Mouse (Mus musculus): Measurements from ENCODE around the gene Calr. TPM values are rescaled to one million over a fixed set of nuclear protein-coding genes. Genes with fewer than 3 reads are reported as not detected.

Gene Calr
- 687 TPM for polyA plus RNA-seq (2012; fragmentation: generic; extraction: Trizol)
- long read RNA-seq, experiment 1, transcript Calr-204 (5 exons, 943 nt), result minor isoform, 20 of 421 reads
- long read RNA-seq, experiment 1, transcript Calr-201 (9 exons, 2,184 nt), result major isoform, 253 of 421 reads
- long read RNA-seq, experiment 1, partial matches to known transcripts, result 130 of 421 reads
- long read RNA-seq, experiment 1, other reads (novel, unspliced or antisense), result 18 of 421 reads
- long read RNA-seq, experiment 2, transcript Calr-201 (9 exons, 2,184 nt), result major isoform, 1,881 of 1,933 reads
- long read RNA-seq, experiment 2, partial matches to known transcripts, result 26 of 1,933 reads
- long read RNA-seq, experiment 2, other reads (novel, unspliced or antisense), result 23 of 1,933 reads

DNA sequence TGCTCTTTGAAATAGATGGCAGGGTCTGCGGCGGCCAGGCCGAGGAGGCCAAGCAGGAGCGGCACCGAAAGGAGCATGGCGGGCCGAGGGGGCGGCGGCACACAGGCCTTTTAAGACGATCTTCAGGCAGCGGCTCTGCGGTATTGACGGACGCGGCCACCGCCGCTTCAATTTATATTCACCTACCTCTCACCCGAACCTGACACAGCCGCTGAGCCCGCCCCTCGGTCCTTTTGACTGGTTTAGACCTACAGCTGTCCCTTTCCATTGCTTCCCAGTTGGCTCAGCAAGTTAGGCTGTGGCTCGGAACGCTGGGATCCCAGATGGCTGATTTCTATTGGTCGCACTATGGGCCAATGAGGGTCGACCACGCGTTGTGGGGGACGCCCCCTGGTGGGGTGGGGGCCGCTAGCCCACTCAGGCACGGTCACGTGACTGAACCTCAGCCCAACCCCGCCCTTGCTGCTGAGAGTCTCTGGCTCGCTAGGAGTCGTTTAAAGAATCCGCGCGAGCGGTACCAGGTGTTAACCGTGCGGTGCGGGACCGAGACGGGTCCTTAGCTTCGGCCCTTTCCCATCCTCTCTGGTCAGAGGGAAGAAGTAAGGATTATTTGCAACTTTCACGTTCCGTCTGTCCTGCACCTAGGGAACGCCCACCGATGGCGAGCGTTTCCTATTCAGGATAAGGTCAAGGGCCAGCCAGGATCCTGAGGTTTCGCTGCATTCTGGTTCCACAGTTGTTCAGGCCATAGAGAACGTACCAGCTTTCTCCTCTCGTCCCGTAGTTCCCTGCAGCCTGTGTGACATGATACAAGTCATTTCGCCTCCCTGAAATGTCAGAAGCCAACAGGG is at the start of gene Calr:
TSS of gene Calr (minus strand) at position 213 of the 851 bp plus-strand sequence.
- Histone ChIP-seq H3ac (ENCODE audit: control insufficient read depth, insufficient read length, low read depth) (peak within 1 kb of the TSS; percentile 88), H3K36me3 (ENCODE audit: control insufficient read depth, insufficient read depth) (peaks cover 40% of the 10 kb centered on the region), H3K27me3 (ENCODE audit: control insufficient read depth, insufficient read depth, insufficient read length) (no peaks in the 10 kb centered on the region), H3K79me2 (ENCODE audit: control insufficient read depth, insufficient read depth) (peaks cover 42% of the 10 kb centered on the region), H3K79me3 (ENCODE audit: low read depth) (peaks cover 27% of the 10 kb centered on the region), H3K4me3 (ENCODE audit: insufficient read depth, poor library complexity, severe bottlenecking) (peak within 1 kb of the TSS; percentile 97)
- TF ChIP-seq USF1 (IDR thresholded peaks at IDR 0.05; ENCODE audit: low read depth) (peak; percentile 98), MAX (IDR thresholded peaks at IDR 0.05) (peak; percentile 59), CTCF (IDR thresholded peaks at IDR 0.05; ENCODE audit: control insufficient read depth, insufficient read depth, insufficient read length) (no peak)

DNA sequence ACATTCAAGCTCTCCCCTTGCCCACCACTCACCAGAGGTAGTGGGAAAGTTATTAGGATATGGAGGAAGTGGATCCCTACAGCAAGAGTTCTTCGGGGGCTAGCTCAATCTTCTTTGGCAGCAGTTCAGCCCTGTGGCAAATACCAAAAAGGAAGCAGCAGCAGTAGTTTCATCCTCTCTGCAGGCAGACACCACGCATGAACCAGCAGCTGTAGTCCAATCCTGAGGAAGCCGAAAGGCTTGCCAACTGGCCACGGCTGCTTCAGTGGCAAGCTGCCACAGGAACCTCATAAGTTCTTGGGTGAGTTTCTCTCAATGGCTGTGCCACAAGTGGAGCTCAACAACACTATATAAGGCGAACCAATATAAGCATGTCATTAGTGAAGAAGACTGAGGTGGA is 49.2 kb upstream of the Calr start:
- TF ChIP-seq MAX (IDR thresholded peaks at IDR 0.05), result no peak
- TF ChIP-seq MYOG (IDR thresholded peaks at IDR 0.05; ENCODE audit: control insufficient read depth, extremely low read depth, insufficient read length), result no peak
- TF ChIP-seq USF1 (IDR thresholded peaks at IDR 0.05; ENCODE audit: low read depth), result no peak
- TF ChIP-seq CTCF (IDR thresholded peaks at IDR 0.05; ENCODE audit: control insufficient read depth, insufficient read depth, insufficient read length), result no peak
- TF ChIP-seq MYOD1 (IDR thresholded peaks at IDR 0.05; ENCODE audit: control insufficient read depth, insufficient read length, low read depth), result no peak
- TF ChIP-seq FOSL1 (IDR thresholded peaks at IDR 0.05; ENCODE audit: insufficient read depth, low read length, poor library complexity, severe bottlenecking), result no peak
- TF ChIP-seq CEBPB (IDR thresholded peaks at IDR 0.05; ENCODE audit: low read depth), result no peak
- Histone ChIP-seq H3ac (ENCODE audit: control insufficient read depth, insufficient read length, low read depth) (no peak overlapping the region), H3K79me2 (ENCODE audit: control insufficient read depth, insufficient read depth) (no peaks in the 10 kb centered on the region), H3K4me3 (ENCODE audit: insufficient read depth, poor library complexity, severe bottlenecking) (no peak overlapping the region), H3K27me3 (ENCODE audit: control insufficient read depth, insufficient read depth, insufficient read length) (peaks cover 8% of the 10 kb centered on the region), H3K79me3 (ENCODE audit: low read depth) (no peaks in the 10 kb centered on the region), H3K36me3 (ENCODE audit: control insufficient read depth, insufficient read depth) (no peaks in the 10 kb centered on the region)

DNA sequence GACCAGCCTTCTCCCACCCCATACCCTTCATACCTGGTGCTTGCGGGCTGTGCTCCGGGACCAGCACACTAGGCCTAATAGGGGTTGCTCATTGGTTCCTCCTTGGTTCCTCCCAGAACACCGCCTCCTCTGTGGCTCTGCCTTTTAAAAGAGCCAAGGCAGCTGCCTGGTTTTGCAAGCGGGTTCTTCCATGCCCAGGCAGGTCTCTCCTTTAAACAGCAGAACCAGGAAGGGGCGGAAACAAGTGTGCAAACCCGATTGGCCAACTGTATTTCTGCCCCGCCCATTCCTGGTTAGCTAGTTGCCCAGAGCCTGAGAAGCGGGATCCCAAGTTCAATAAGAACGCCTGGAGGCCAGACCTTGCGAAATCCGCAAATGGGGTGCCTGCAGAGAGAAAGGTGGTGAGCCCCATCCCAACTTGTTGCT is 47.0 kb upstream of the Calr start, which contains the start of gene Gcdh:
TSS of gene Gcdh (minus strand) at position 213 of the 426 bp plus-strand sequence.
- no peaks in the 10 kb centered on the region for H3K36me3 ChIP-seq (ENCODE audit: control insufficient read depth, insufficient read depth)

DNA sequence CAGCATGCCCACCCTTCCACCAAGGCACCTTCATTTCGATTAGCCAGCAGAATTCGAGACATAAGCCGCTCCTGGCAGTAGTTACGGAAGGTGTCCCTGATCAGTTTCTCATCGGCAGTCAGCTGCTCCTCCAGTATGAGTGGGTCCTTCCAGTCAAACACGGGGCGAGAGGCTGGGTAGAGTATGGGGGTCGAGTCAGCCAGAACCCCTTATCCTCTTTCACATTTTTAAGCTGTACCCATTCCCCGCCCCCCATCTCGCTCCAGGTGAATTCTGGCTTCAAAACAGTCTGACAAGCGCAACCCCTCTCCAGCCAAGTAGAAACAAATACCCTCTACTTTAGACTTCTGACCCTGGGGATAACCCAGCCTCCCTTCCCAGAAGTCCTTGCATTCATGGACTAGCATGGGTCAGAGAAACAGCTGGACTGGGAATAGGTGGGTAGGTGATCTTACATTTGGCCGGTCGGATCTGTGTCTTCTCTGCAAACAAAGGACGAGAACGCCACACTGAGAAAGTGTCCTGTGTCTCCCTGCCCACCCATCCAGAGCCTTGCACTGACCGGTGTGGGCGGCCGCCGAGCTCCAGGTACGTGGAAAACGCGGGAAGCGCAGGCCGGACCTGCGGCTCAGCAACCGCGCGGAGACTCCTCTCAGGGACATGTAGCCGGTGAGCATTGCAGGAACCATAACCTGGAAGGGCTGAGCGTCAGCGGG is 46.4 kb upstream of the Calr start:
- Histone ChIP-seq H3ac (ENCODE audit: control insufficient read depth, insufficient read length, low read depth) (peak overlapping the region; percentile 75), H3K79me2 (ENCODE audit: control insufficient read depth, insufficient read depth) (no peaks in the 10 kb centered on the region), H3K36me3 (ENCODE audit: control insufficient read depth, insufficient read depth) (no peaks in the 10 kb centered on the region), H3K27me3 (ENCODE audit: control insufficient read depth, insufficient read depth, insufficient read length) (no peaks in the 10 kb centered on the region), H3K4me3 (ENCODE audit: insufficient read depth, poor library complexity, severe bottlenecking) (peak overlapping the region; percentile 61), H3K79me3 (ENCODE audit: low read depth) (no peaks in the 10 kb centered on the region)
- TF ChIP-seq MYOD1 (IDR thresholded peaks at IDR 0.05; ENCODE audit: control insufficient read depth, insufficient read length, low read depth) (no peak), USF1 (IDR thresholded peaks at IDR 0.05; ENCODE audit: low read depth) (no peak), MYOG (IDR thresholded peaks at IDR 0.05; ENCODE audit: control insufficient read depth, extremely low read depth, insufficient read length) (no peak), CEBPB (IDR thresholded peaks at IDR 0.05; ENCODE audit: low read depth) (no peak), FOSL1 (IDR thresholded peaks at IDR 0.05; ENCODE audit: insufficient read depth, low read length, poor library complexity, severe bottlenecking) (no peak), CTCF (IDR thresholded peaks at IDR 0.05; ENCODE audit: control insufficient read depth, insufficient read depth, insufficient read length) (no peak), MAX (IDR thresholded peaks at IDR 0.05) (no peak)

More for the DNA sequence above, 47.0 kb upstream of the Calr start, which contains the start of gene Gcdh:
- H3ac ChIP-seq (ENCODE audit: control insufficient read depth, insufficient read length, low read depth), result peak within 1 kb of the TSS; percentile 75
- no peaks in the 10 kb centered on the region for H3K79me2 ChIP-seq (ENCODE audit: control insufficient read depth, insufficient read depth)
- H3K27me3 ChIP-seq (ENCODE audit: control insufficient read depth, insufficient read depth, insufficient read length), result peaks cover 3% of the 10 kb centered on the region
- TF ChIP-seq USF1 (IDR thresholded peaks at IDR 0.05; ENCODE audit: low read depth) (no peak), MYOD1 (IDR thresholded peaks at IDR 0.05; ENCODE audit: control insufficient read depth, insufficient read length, low read depth) (no peak), CTCF (IDR thresholded peaks at IDR 0.05; ENCODE audit: control insufficient read depth, insufficient read depth, insufficient read length) (no peak), MAX (IDR thresholded peaks at IDR 0.05) (no peak), CEBPB (IDR thresholded peaks at IDR 0.05; ENCODE audit: low read depth) (peak; percentile 67), MYOG (IDR thresholded peaks at IDR 0.05; ENCODE audit: control insufficient read depth, extremely low read depth, insufficient read length) (no peak), FOSL1 (IDR thresholded peaks at IDR 0.05; ENCODE audit: insufficient read depth, low read length, poor library complexity, severe bottlenecking) (no peak)
- no peaks in the 10 kb centered on the region for H3K79me3 ChIP-seq (ENCODE audit: low read depth)
- peak within 1 kb of the TSS; percentile 61 for H3K4me3 ChIP-seq (ENCODE audit: insufficient read depth, poor library complexity, severe bottlenecking)

DNA sequence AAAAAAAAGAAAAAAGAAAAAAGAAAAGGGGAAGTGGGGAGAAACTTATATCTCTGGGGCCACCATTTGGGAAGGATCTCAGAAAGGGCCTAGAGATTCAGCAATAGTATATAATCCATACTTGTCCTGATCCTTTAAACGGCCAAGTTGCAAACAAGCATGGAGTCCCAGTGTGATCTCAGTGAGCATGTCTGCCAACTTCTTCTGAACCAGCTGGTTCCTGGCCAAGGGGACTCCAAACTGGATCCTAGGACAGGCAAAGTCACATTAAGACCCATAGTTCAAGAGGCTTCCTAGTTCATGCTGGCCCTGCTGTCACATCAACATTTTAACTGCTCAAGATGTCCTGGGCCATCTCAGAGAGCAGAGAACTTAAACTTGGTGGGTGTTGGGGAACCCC is 42.4 kb upstream of the Calr start:
- no peak overlapping the region for H3ac ChIP-seq (ENCODE audit: control insufficient read depth, insufficient read length, low read depth)
- no peak overlapping the region for H3K4me3 ChIP-seq (ENCODE audit: insufficient read depth, poor library complexity, severe bottlenecking)
- H3K27me3 ChIP-seq (ENCODE audit: control insufficient read depth, insufficient read depth, insufficient read length), result no peaks in the 10 kb centered on the region
- TF ChIP-seq USF1 (IDR thresholded peaks at IDR 0.05; ENCODE audit: low read depth) (no peak), MAX (IDR thresholded peaks at IDR 0.05) (no peak), MYOG (IDR thresholded peaks at IDR 0.05; ENCODE audit: control insufficient read depth, extremely low read depth, insufficient read length) (no peak), MYOD1 (IDR thresholded peaks at IDR 0.05; ENCODE audit: control insufficient read depth, insufficient read length, low read depth) (no peak), CTCF (IDR thresholded peaks at IDR 0.05; ENCODE audit: control insufficient read depth, insufficient read depth, insufficient read length) (no peak), FOSL1 (IDR thresholded peaks at IDR 0.05; ENCODE audit: insufficient read depth, low read length, poor library complexity, severe bottlenecking) (no peak), CEBPB (IDR thresholded peaks at IDR 0.05; ENCODE audit: low read depth) (no peak)
- H3K79me2 ChIP-seq (ENCODE audit: control insufficient read depth, insufficient read depth), result no peaks in the 10 kb centered on the region
- no peaks in the 10 kb centered on the region for H3K79me3 ChIP-seq (ENCODE audit: low read depth)
- no peaks in the 10 kb centered on the region for H3K36me3 ChIP-seq (ENCODE audit: control insufficient read depth, insufficient read depth)

All from C2C12 (cell line).